13 mouse cellular contexts compared by ENCODE assay signal in the genomic region with DNA sequence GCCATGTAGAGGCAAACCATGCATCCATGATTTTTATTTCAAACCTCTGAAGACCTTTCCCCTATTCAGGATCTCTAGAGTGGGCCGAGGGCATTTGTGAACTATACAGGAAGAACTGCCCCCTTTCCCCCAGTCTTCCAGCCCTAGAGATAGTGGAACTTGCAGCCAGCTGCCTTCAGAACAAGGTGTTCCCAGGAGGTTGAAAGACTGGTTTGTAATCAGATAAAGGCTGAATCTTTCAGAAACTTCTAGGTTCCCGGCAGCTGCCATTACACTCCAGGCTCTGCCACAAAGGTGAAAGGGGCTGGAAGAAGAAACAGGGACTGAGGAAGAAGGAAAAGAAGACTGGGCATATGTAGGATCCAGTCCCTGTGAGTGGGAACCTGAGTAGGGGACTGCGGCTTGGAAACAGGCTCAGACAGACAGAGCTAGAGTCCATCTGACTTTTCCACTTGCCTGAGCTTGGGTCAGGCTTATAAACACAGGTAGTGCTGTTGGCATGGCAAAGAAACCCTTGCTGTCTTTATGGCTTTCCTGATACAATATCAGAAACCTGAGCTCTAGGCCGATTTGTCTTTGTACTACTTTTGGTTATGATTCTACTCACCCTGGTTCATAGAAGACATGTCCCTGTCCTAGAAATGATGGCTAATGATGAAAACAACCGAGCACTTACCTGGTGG.
"Had no signal": no experiment of that assay in that cellular context is flagged by ENCODE, and none has a peak within 500 bp of the region (broad histone marks: within the 10 kb centered on the region; RNA-seq: fewer than 3 reads in every experiment).

No protein-coding gene starts in this region.

- H3K4me1 ChIP-seq: limb, embryonic 12.5 days; midbrain, embryonic 13.5 days had no signal

- H3K36me3 ChIP-seq: limb, embryonic 12.5 days; liver, embryonic 13.5 days; lung, embryonic 15.5 days; midbrain, embryonic 13.5 days; neural tube, embryonic 12.5 days had no signal

- DNase-seq: kidney, adult 11 months; kidney, adult 9 months; kidney, postnatal 36 days; layer of hippocampus, adult 9-11 months; liver; liver, embryonic 13.5 days; liver, postnatal 0 days; thymus, postnatal 36 days had no signal

- ATAC-seq: liver, postnatal 0 days; midbrain, embryonic 13.5 days had no signal

- H3K27me3 ChIP-seq: limb, embryonic 12.5 days; liver, embryonic 13.5 days; lung, embryonic 15.5 days; midbrain, embryonic 13.5 days; neural tube, embryonic 12.5 days had no signal

- H3K27ac ChIP-seq: kidney, postnatal 0 days; limb, embryonic 12.5 days; liver, embryonic 13.5 days; lung, embryonic 15.5 days; midbrain, embryonic 13.5 days; neural tube, embryonic 12.5 days had no signal

- H3K9me3 ChIP-seq: limb, embryonic 12.5 days; liver, embryonic 13.5 days; lung, embryonic 15.5 days; midbrain, embryonic 13.5 days; neural tube, embryonic 12.5 days had no signal

- H3K4me2 ChIP-seq: limb, embryonic 12.5 days; liver, embryonic 13.5 days; lung, embryonic 15.5 days; midbrain, embryonic 13.5 days; neural tube, embryonic 12.5 days had no signal

- H3K4me3 ChIP-seq: limb, embryonic 12.5 days; liver, embryonic 13.5 days; lung, embryonic 15.5 days; midbrain, embryonic 13.5 days; neural tube, embryonic 12.5 days had no signal

- H3K9ac ChIP-seq: limb, embryonic 12.5 days; liver, embryonic 13.5 days; liver, postnatal 0 days; lung, embryonic 15.5 days; midbrain, embryonic 13.5 days; neural tube, embryonic 12.5 days had no signal
